Mouse (Mus musculus) lung, postnatal 10 days (tissue): ENCODE measurements around the gene Morn4.

ENCODE experiments used
- DNase-seq: peaks from one replicate; pipeline ENCODE4 v3.0.0; 2021

Morn4 gene

DNA sequence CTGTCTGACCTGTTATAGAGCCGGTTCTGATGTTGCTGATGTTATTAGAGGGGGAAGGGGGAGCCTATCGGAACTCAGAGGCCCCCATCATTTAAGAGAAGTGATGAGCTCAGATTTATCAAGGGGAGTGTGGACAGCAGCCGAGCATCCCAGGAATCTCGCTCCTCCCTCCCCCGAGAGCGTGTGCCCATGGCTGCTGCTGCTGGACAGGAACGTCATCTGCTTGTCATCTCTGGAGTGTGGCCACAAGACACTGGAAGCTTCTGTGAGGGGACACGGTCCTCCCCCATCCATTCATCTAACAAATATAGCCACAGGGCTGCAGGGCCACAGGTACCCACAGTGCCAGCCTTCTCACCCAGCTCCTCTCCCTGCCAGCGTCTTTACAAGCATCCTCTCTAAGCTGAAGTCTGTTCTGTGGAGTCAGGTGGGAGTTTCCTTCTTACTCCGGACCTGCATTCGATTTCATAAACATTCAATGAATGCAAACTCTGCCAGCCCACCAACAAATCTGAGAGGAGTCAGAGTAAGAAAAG, 48.9 kb downstream of the Morn4 start:
- DNase-seq, result no peak

DNA sequence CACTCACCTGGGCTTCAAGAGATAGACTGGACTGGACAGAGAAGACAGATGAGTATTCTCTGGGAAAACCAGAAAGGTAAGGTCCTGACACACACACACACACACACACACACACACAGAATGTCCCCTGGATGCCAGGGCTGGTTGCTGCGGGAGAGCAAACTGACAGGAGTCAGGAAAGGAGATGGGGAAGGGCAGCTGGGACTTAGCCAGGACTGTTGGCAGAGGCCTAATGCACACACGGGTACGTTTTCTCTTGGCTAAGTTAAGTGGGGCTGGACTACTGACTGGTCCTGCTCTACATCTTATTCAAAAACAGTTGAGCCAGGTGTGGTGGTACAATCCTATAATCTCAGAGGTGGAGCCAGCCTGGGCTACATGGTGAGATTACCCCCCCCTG, 49.8 kb downstream of the Morn4 start:
- no peak for DNase-seq

DNA sequence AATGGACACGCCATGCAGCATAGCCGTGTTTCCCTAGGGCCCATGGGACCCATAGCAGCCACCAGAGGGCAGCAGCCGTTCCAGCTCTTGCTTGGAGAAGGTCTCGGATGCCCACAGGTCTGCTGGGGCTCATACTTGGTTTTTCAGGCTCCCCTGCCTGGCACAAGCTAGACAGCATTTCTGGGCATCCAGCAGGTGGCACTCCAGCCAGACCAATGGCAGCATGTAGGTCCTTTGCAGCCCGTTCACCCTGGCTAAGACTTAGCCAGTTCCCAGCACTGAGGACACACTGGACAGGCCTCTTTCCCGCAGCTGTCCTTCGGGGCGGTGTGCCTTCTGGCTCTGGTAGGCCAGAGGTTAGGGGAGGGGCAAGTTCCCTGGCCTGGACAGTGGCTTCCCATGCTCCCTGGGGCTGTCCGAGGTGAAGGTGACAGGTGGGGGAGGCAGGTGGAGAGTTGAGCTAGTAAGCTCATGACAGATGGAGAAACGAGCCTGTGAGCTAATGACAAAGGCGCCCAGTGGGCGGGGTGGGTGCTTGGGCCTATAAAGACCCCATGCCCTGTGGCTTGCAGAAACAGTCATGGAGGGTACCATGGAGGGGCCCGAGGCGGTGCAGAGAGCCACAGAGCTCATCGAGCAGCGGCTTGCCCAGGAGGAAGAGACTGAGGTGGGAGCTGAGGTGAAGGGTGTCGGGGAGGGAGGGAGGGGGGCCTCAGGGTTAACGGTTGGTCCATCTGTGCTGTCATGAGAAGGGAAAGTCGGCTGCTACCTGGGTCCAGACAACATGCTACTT, 50.5 kb downstream of the Morn4 start, which contains the start of gene Ankrd2:
Ankrd2 (plus strand) TSS at position 545 of the 793 bp plus-strand sequence.
- peak; percentile 94 for DNase-seq

DNA sequence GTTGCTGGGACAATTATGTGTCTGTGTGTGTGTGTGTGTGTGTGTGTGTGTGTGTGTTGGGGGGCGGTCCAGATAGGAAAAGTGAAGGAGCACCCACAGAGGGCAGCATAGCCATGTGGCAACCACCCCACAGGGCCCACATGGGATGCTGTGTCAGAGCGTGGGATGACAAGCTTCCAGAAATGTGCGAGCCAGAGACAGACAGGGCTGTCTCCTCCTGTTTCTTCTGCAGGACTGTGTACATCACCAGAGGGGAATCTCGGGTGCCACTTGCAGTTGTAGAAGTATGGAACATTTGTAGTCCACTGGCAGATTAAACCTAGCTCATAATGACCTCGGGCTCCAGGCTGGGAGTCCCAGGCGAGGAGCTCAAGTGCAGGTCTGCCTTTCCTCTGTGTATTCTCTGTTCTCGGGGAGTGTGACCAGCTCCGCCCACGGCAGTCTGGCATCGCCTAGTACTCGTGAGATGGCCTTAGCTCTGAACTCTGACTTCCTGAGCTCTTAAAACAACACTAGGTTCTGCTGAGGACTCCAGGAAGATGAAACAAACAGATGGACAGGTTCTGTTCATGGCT, 51.2 kb downstream of the Morn4 start:
- DNase-seq, result no peak

DNA sequence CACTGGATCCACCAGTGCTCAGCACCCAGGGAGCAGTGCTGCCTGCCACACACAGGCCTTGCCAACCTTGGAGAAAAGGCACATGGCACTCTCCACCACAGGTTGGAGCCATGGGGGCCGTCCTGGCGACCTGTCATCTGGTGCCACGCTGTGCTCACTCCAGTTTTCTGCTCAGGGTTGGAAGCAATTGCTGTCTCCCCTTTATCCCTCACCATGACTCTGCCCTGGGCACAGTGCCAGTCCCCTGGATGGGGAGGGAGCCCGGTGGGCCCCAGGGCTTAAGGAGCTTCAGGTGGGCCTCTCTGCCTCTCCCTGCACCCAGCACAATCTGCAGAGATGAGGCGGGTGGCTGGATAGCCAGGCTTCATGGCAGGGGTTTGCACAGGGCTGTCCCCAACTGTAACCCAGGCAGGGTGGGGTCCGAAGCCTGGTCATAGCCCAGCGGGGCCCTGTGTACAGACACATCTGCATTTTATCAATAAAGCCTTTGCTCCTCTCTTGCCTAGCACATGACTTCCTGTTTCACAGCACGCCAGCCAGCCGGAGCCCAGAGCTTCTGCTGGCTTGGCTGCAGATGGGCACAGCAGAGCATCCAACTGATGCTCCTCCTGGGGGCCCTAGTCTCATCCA, 51.9 kb downstream of the Morn4 start:
- peak; percentile 19 for DNase-seq

DNA sequence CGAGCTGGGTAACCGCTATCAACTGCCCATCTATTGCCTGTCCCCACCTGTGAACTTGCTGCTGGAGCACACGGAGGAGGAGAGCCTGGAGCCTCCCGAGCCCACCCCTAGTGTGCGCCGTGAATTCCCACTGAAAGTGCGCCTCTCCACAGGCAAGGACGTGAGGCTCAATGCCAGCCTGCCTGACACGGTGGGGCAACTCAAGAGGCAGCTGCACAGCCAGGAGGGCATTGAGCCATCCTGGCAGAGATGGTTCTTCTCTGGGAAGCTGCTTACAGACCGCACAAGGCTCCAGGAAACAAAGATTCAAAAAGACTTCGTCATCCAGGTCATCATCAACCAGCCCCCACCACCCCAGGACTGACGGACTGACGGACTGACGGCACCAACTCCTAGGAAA, 52.5 kb downstream of the Morn4 start:
- DNase-seq, result no peak

DNA sequence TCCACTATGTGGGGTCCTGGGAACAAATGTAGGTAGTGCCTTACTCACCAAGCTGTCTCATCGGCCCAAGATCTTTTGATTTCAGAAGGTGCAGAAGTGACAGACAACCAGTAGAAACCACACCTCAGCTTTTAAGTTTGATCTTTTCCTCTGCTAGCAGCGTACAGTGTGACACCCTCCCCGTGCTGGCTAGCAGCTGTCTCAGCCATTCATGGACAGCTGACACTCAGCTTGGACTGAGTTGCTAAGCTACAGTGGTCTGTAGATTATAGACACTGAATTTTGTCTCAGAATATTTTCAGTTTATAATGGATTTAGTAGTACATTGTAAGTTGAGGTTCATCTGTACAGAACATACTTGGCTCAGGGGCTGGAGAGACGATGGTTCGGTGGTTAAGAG, 55.0 kb downstream of the Morn4 start:
- no peak for DNase-seq

DNA sequence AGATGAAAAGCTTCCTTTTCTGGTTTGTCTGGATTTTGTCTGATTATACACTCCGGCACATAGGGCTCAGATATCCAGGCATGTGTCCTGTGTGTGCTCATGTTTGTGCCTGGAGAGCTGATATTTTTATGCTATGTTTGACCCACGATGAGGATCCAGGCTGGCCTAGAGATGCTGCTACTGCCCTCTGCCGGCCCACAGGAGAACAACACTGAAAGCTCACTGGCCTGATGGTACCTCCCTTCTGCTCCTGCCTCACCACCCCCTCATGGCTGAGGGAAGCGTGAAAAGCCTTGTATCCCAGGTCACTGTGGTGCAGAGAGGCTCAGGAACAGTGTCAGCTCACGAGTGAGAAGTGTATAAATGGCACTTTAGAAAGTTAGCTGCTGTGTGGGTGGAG, 60.0 kb downstream of the Morn4 start:
- DNase-seq, result peak; percentile 88
